Mouse (Mus musculus) A20 (cell line): ENCODE results near the gene Foxk1.

ENCODE experiments used
- DNase-seq: peaks from one replicate; pipeline ENCODE4 v3.0.0-alpha.2; 2011; ENCODE audit warnings: low read depth, low spot score

The Foxk1 gene

GRCm38 (mm10) chr5:142417876-142418275, 16.6 kb downstream of the Foxk1 start:
- no peak for DNase-seq

GRCm38 (mm10) chr5:142418419-142418818, 17.1 kb downstream of the Foxk1 start:
- no peak for DNase-seq

- DNase-seq, result no peak
These were observed 19.0 kb downstream of the Foxk1 start for GRCm38 (mm10) chr5:142420317-142420716.

- no peak for DNase-seq
These were observed 19.6 kb downstream of the Foxk1 start for GRCm38 (mm10) chr5:142420920-142421319.

- DNase-seq, result no peak
These were observed 20.6 kb downstream of the Foxk1 start for GRCm38 (mm10) chr5:142421886-142422285.

GRCm38 (mm10) chr5:142423141-142423540, 21.8 kb downstream of the Foxk1 start:
- DNase-seq, result no peak

GRCm38 (mm10) chr5:142423701-142424100, 22.4 kb downstream of the Foxk1 start:
- no peak for DNase-seq

- no peak for DNase-seq
These were observed 23.5 kb downstream of the Foxk1 start for GRCm38 (mm10) chr5:142424627-142425349.

GRCm38 (mm10) chr5:142426476-142426875, 25.2 kb downstream of the Foxk1 start:
- no peak for DNase-seq

- DNase-seq, result no peak
These were observed 26.6 kb downstream of the Foxk1 start for GRCm38 (mm10) chr5:142427876-142428275.

GRCm38 (mm10) chr5:142428691-142429090, 27.4 kb downstream of the Foxk1 start:
- no peak for DNase-seq

- no peak for DNase-seq
These were observed 29.7 kb downstream of the Foxk1 start for GRCm38 (mm10) chr5:142431029-142431428.

GRCm38 (mm10) chr5:142431811-142432434, 30.6 kb downstream of the Foxk1 start:
- no peak for DNase-seq

- no peak for DNase-seq
These were observed 31.4 kb downstream of the Foxk1 start for GRCm38 (mm10) chr5:142432695-142433094.

GRCm38 (mm10) chr5:142434052-142434451, 32.8 kb downstream of the Foxk1 start:
- DNase-seq, result no peak

GRCm38 (mm10) chr5:142435736-142436135, 34.4 kb downstream of the Foxk1 start:
- DNase-seq, result no peak

GRCm38 (mm10) chr5:142438380-142438938, 37.2 kb downstream of the Foxk1 start:
- no peak for DNase-seq

- DNase-seq, result peak; percentile 16
These were observed 38.7 kb downstream of the Foxk1 start for GRCm38 (mm10) chr5:142439911-142440432.

GRCm38 (mm10) chr5:142440451-142441147, 39.3 kb downstream of the Foxk1 start:
- peak; percentile 89 for DNase-seq

- DNase-seq, result peak; percentile 20
These were observed 40.2 kb downstream of the Foxk1 start for GRCm38 (mm10) chr5:142441332-142442044.

GRCm38 (mm10) chr5:142442045-142442440, 40.7 kb downstream of the Foxk1 start:
- no peak for DNase-seq
